ENCODE assay signal across 9 mouse cellular contexts in the genomic region with DNA sequence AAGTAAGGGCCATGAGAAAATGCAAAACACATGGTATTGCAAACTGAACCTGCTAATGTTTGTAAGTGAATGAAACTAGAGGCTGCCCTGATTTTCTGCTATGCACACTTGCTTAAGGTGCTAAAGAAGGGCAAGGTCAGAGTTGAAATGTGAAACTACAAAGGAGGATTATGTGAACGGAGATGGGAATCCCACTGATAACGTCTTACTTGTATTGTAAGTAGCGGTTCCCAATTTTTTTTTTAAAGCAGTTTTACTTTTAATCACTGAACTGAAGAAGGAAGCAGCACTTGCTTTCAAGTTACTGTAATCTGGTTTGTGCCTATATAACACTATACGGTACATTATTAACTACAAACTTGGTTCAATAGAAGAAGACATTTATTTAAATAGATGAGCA. TPM values are rescaled to one million over a fixed set of nuclear protein-coding genes. Genes with fewer than 3 reads are reported as not detected.
DNase-seq lines count a peak whose midpoint lies in the region; ATAC-seq lines count a peak whose summit lies in the region.
"Had no signal": no experiment of that assay in that cellular context is flagged by ENCODE, and none has a peak within 500 bp of the region (broad histone marks: within the 10 kb centered on the region; RNA-seq: fewer than 3 reads in every experiment).

No protein-coding gene starts in this region.

- peak overlapping the region; percentile 75; the same call in 1 of the 2 replicates for H3K4me3 ChIP-seq in kidney, embryonic 14.5 days (ENCODE audit: low read length)
- peak overlapping the region; percentile 82 for H3K4me3 ChIP-seq in embryonic facial prominence, embryonic 15.5 days (replicated peaks)
- H3K4me3 ChIP-seq in intestine, embryonic 15.5 days (replicated peaks), result peak overlapping the region; percentile 81; the same call in 1 of the 2 replicates
- H3K4me3 ChIP-seq in midbrain, embryonic 14.5 days (replicated peaks; ENCODE audit: low read depth, low read length), result peak overlapping the region; percentile 88

- no peak overlapping the region for H3K9ac ChIP-seq in kidney, embryonic 14.5 days (ENCODE audit: low read depth, low read length)
- no peak overlapping the region for H3K9ac ChIP-seq in embryonic facial prominence, embryonic 15.5 days
- H3K9ac ChIP-seq in intestine, embryonic 15.5 days, result no peak overlapping the region
- no peak overlapping the region for H3K9ac ChIP-seq in midbrain, embryonic 14.5 days (replicated peaks; ENCODE audit: low read length)

- peaks cover 15% of the 10 kb centered on the region; the same call in 1 of the 2 replicates for H3K4me1 ChIP-seq in kidney, embryonic 14.5 days (ENCODE audit: control insufficient read depth, insufficient read depth, low read length)
- peaks cover 16% of the 10 kb centered on the region for H3K4me1 ChIP-seq in embryonic facial prominence, embryonic 15.5 days
- H3K4me1 ChIP-seq in intestine, embryonic 15.5 days (replicated peaks), result peaks cover 19% of the 10 kb centered on the region
- H3K4me1 ChIP-seq in midbrain, embryonic 14.5 days (ENCODE audit: control insufficient read depth, insufficient read depth, low read length), result peaks cover 30% of the 10 kb centered on the region

- ATAC-seq in kidney, embryonic 14.5 days (ENCODE audit: low FRiP score, low TSS enrichment), result no peak
- no peak for ATAC-seq in embryonic facial prominence, embryonic 15.5 days (ENCODE audit: insufficient number of reproducible peaks, low FRiP score, low TSS enrichment, low read depth)
- ATAC-seq in intestine, embryonic 15.5 days, result no peak
- no peak for ATAC-seq in midbrain, embryonic 14.5 days (ENCODE audit: low FRiP score, low TSS enrichment)

- peak overlapping the region; percentile 99; the same call in 1 of the 2 replicates for H3K4me2 ChIP-seq in kidney, embryonic 14.5 days (replicated peaks; ENCODE audit: low read depth, low read length)
- H3K4me2 ChIP-seq in embryonic facial prominence, embryonic 15.5 days (replicated peaks), result peak overlapping the region; percentile 97
- H3K4me2 ChIP-seq in intestine, embryonic 15.5 days (replicated peaks), result peak overlapping the region; percentile 98
- H3K4me2 ChIP-seq in midbrain, embryonic 14.5 days (ENCODE audit: low read length), result peak overlapping the region; percentile 99

- no peaks in the 10 kb centered on the region for H3K36me3 ChIP-seq in kidney, embryonic 14.5 days (ENCODE audit: control insufficient read depth, insufficient read depth, low read length)
- H3K36me3 ChIP-seq in embryonic facial prominence, embryonic 15.5 days, result no peaks in the 10 kb centered on the region
- H3K36me3 ChIP-seq in intestine, embryonic 15.5 days, result no peaks in the 10 kb centered on the region; the same call in 1 of the 2 replicates
- no peaks in the 10 kb centered on the region for H3K36me3 ChIP-seq in midbrain, embryonic 14.5 days (ENCODE audit: control insufficient read depth, insufficient read depth, low read length)

- H3K27ac ChIP-seq in kidney, embryonic 14.5 days (ENCODE audit: low read depth, low read length), result no peak overlapping the region
- no peak overlapping the region for H3K27ac ChIP-seq in embryonic facial prominence, embryonic 15.5 days (replicated peaks)
- H3K27ac ChIP-seq in intestine, embryonic 15.5 days, result no peak overlapping the region
- H3K27ac ChIP-seq in midbrain, embryonic 14.5 days (replicated peaks; ENCODE audit: low read depth, low read length), result no peak overlapping the region

- WGBS in kidney, embryonic 14.5 days, result 67% methylated on average over 4 of the region's 4 CpGs
- 51% methylated on average over 4 of the region's 4 CpGs for WGBS in embryonic facial prominence, embryonic 15.5 days
- WGBS in intestine, embryonic 15.5 days, result 71% methylated on average over 4 of the region's 4 CpGs
- WGBS in midbrain, embryonic 14.5 days, result 52% methylated on average over 4 of the region's 4 CpGs

- H3K27me3 ChIP-seq in kidney, embryonic 14.5 days (ENCODE audit: control insufficient read depth, insufficient read depth, low read length), result no peaks in the 10 kb centered on the region
- H3K27me3 ChIP-seq in embryonic facial prominence, embryonic 15.5 days, result no peaks in the 10 kb centered on the region
- no peaks in the 10 kb centered on the region for H3K27me3 ChIP-seq in intestine, embryonic 15.5 days (replicated peaks)
- no peaks in the 10 kb centered on the region for H3K27me3 ChIP-seq in midbrain, embryonic 14.5 days (ENCODE audit: control insufficient read depth, insufficient read depth, low read length)

- no peak for DNase-seq in kidney, adult 9 months
- no peak for DNase-seq in midbrain, embryonic 14.5 days
- no peak for DNase-seq in layer of hippocampus, adult 18-20 months (ENCODE audit: low spot score in 2 of 2)
- DNase-seq in natural killer cell, adult 2 months (ENCODE audit: low spot score in 2 of 2), result no peak
- no peak for DNase-seq in urinary bladder, adult 2 months (ENCODE audit: low spot score)
- DNase-seq: thymus, postnatal 4 days had no signal

- H3K9me3 ChIP-seq in kidney, embryonic 14.5 days (ENCODE audit: control insufficient read depth, low read length), result no peaks in the 10 kb centered on the region
- H3K9me3 ChIP-seq in embryonic facial prominence, embryonic 15.5 days (replicated peaks), result no peaks in the 10 kb centered on the region
- no peaks in the 10 kb centered on the region for H3K9me3 ChIP-seq in intestine, embryonic 15.5 days
- no peaks in the 10 kb centered on the region for H3K9me3 ChIP-seq in midbrain, embryonic 14.5 days (ENCODE audit: control insufficient read depth, low read length)

RNA-seq across cellular contexts. Expression of a gene that starts 2.1 kb away (rescaled TPM):
- 6.3 and 9.5 TPM in 2 replicates for polyA plus RNA-seq in kidney, embryonic 14.5 days (2014; fragmentation: Nextera tagmentation; extraction: Ambion mirVana)
- polyA plus RNA-seq in embryonic facial prominence, embryonic 15.5 days (2015; fragmentation: Nextera tagmentation; extraction: Ambion mirVana), result 15.0 and 17.8 TPM in 2 replicates
- 11.6 and 12.0 TPM in 2 replicates for polyA plus RNA-seq in intestine, embryonic 15.5 days (2015; fragmentation: Nextera tagmentation; extraction: Ambion mirVana)
- 17.7 and 18.3 TPM in 2 replicates for polyA plus RNA-seq in midbrain, embryonic 14.5 days (2014; fragmentation: Nextera tagmentation; extraction: Ambion mirVana)
- total RNA-seq in layer of hippocampus, adult 18-20 months (2021), result 1 to 10 TPM; 6.2 to 7.8 TPM
- 31.7 and 34.0 TPM in 2 replicates for polyA plus RNA-seq in urinary bladder, adult 2 months (2012; rRNA removed)

RNA-seq across cellular contexts. Expression of a gene that starts 2.2 kb away (rescaled TPM):
- polyA plus RNA-seq in kidney, embryonic 14.5 days (2014; fragmentation: Nextera tagmentation; extraction: Ambion mirVana), result 54.4 and 55.8 TPM in 2 replicates
- polyA plus RNA-seq in embryonic facial prominence, embryonic 15.5 days (2015; fragmentation: Nextera tagmentation; extraction: Ambion mirVana), result 39.1 and 41.7 TPM in 2 replicates
- polyA plus RNA-seq in intestine, embryonic 15.5 days (2015; fragmentation: Nextera tagmentation; extraction: Ambion mirVana), result 31.6 and 40.1 TPM in 2 replicates
- polyA plus RNA-seq in midbrain, embryonic 14.5 days (2014; fragmentation: Nextera tagmentation; extraction: Ambion mirVana), result 8.9 and 18.4 TPM in 2 replicates
- total RNA-seq in layer of hippocampus, adult 18-20 months (2021), result 1 to 10 TPM; 7.3 to 8.5 TPM
- 28.0 and 31.4 TPM in 2 replicates for polyA plus RNA-seq in urinary bladder, adult 2 months (2012; rRNA removed)
